Mouse (Mus musculus): ENCODE results near the gene Ptprc. TPM values are rescaled to one million over a fixed set of nuclear protein-coding genes. Genes with fewer than 3 reads are reported as not detected.

Ptprc gene
- polyA plus RNA-seq, 1 experiment from 2014 or later: 0.74 TPM

GRCm38 (mm10) chr1:138158236-138158635 lies 17.3 kb downstream of the Ptprc start:
- WGBS: 8% methylated on average over 3 of the region's 3 CpGs
- Histone ChIP-seq H3K4me1 (ENCODE audit: control insufficient read depth, insufficient read depth, low read length) (no peaks in the 10 kb centered on the region), H3K4me3 (ENCODE audit: low read depth, low read length) (no peak overlapping the region), H3K27me3 (replicated peaks; ENCODE audit: control insufficient read depth, insufficient read depth, low read length) (no peaks in the 10 kb centered on the region), H3K4me2 (ENCODE audit: low read length) (no peak overlapping the region), H3K9me3 (replicated peaks; ENCODE audit: control insufficient read depth, low read length) (no peaks in the 10 kb centered on the region), H3K36me3 (ENCODE audit: control insufficient read depth, insufficient read depth, low read length) (no peaks in the 10 kb centered on the region), H3K9ac (ENCODE audit: low read length) (no peak overlapping the region), H3K27ac (ENCODE audit: low read depth, low read length) (no peak overlapping the region)
- ATAC-seq (peak; percentile 76; the same call in 1 of the 2 replicates), DNase-seq (ENCODE audit: low spot score) (peak; percentile 58)

GRCm38 (mm10) chr1:138157709-138158108 lies 17.8 kb downstream of the Ptprc start:
- Histone ChIP-seq H3K4me1 (ENCODE audit: control insufficient read depth, insufficient read depth, low read length) (no peaks in the 10 kb centered on the region), H3K9me3 (replicated peaks; ENCODE audit: control insufficient read depth, low read length) (no peaks in the 10 kb centered on the region), H3K27me3 (replicated peaks; ENCODE audit: control insufficient read depth, insufficient read depth, low read length) (no peaks in the 10 kb centered on the region), H3K4me3 (ENCODE audit: low read depth, low read length) (no peak overlapping the region), H3K4me2 (ENCODE audit: low read length) (no peak overlapping the region), H3K27ac (ENCODE audit: low read depth, low read length) (no peak overlapping the region), H3K9ac (ENCODE audit: low read length) (no peak overlapping the region), H3K36me3 (ENCODE audit: control insufficient read depth, insufficient read depth, low read length) (no peaks in the 10 kb centered on the region)
- WGBS: 58% methylated on average over 2 of the region's 2 CpGs
- ATAC-seq (no peak), DNase-seq (ENCODE audit: low spot score) (no peak)

- no peak overlapping the region for H3K27ac ChIP-seq (ENCODE audit: low read depth, low read length)
- DNase-seq (ENCODE audit: low spot score) (no peak), ATAC-seq (no peak)
- no peaks in the 10 kb centered on the region for H3K4me1 ChIP-seq (ENCODE audit: control insufficient read depth, insufficient read depth, low read length)
- H3K36me3 ChIP-seq (ENCODE audit: control insufficient read depth, insufficient read depth, low read length): no peaks in the 10 kb centered on the region
- H3K4me2 ChIP-seq (ENCODE audit: low read length): no peak overlapping the region
- H3K4me3 ChIP-seq (ENCODE audit: low read depth, low read length): no peak overlapping the region
- no peaks in the 10 kb centered on the region for H3K9me3 ChIP-seq (replicated peaks; ENCODE audit: control insufficient read depth, low read length)
- no peaks in the 10 kb centered on the region for H3K27me3 ChIP-seq (replicated peaks; ENCODE audit: control insufficient read depth, insufficient read depth, low read length)
- WGBS: 86% methylated on average over 3 of the region's 3 CpGs
- no peak overlapping the region for H3K9ac ChIP-seq (ENCODE audit: low read length)
Measured at GRCm38 (mm10) chr1:138157008-138157407, 18.5 kb downstream of the Ptprc start.

- no peak for DNase-seq (ENCODE audit: low spot score)
Measured at GRCm38 (mm10) chr1:138154185-138154785, 21.2 kb downstream of the Ptprc start.

GRCm38 (mm10) chr1:138153126-138153525 lies 22.4 kb downstream of the Ptprc start:
- peaks cover 6% of the 10 kb centered on the region for H3K4me1 ChIP-seq (ENCODE audit: control insufficient read depth, insufficient read depth, low read length)
- ATAC-seq: no peak
- DNase-seq (ENCODE audit: low spot score): no peak
- no peaks in the 10 kb centered on the region for H3K36me3 ChIP-seq (ENCODE audit: control insufficient read depth, insufficient read depth, low read length)
- H3K27me3 ChIP-seq (replicated peaks; ENCODE audit: control insufficient read depth, insufficient read depth, low read length): no peaks in the 10 kb centered on the region
- H3K9me3 ChIP-seq (replicated peaks; ENCODE audit: control insufficient read depth, low read length): no peaks in the 10 kb centered on the region
- no peak overlapping the region for H3K9ac ChIP-seq (ENCODE audit: low read length)
- no peak overlapping the region for H3K27ac ChIP-seq (ENCODE audit: low read depth, low read length)
- 92% methylated on average over 4 of the region's 4 CpGs for WGBS
- H3K4me2 ChIP-seq (ENCODE audit: low read length): no peak overlapping the region
- H3K4me3 ChIP-seq (ENCODE audit: low read depth, low read length): no peak overlapping the region

More at GRCm38 (mm10) chr1:138154185-138154785, 21.2 kb downstream of the Ptprc start:
- Histone ChIP-seq H3K9me3 (replicated peaks; ENCODE audit: control insufficient read depth, low read length) (no peaks in the 10 kb centered on the region), H3K4me1 (ENCODE audit: control insufficient read depth, insufficient read depth, low read length) (no peaks in the 10 kb centered on the region), H3K9ac (ENCODE audit: low read length) (no peak overlapping the region), H3K4me2 (ENCODE audit: low read length) (no peak overlapping the region), H3K27ac (ENCODE audit: low read depth, low read length) (no peak overlapping the region), H3K36me3 (ENCODE audit: control insufficient read depth, insufficient read depth, low read length) (no peaks in the 10 kb centered on the region), H3K27me3 (replicated peaks; ENCODE audit: control insufficient read depth, insufficient read depth, low read length) (no peaks in the 10 kb centered on the region), H3K4me3 (ENCODE audit: low read depth, low read length) (no peak overlapping the region)
- 68% methylated on average over 1 of the region's 1 CpGs for WGBS
- ATAC-seq: no peak

- H3K27me3 ChIP-seq (replicated peaks; ENCODE audit: control insufficient read depth, insufficient read depth, low read length): no peaks in the 10 kb centered on the region
- H3K4me1 ChIP-seq (ENCODE audit: control insufficient read depth, insufficient read depth, low read length): peaks cover 6% of the 10 kb centered on the region
- no peak overlapping the region for H3K4me2 ChIP-seq (ENCODE audit: low read length)
- no peak overlapping the region for H3K9ac ChIP-seq (ENCODE audit: low read length)
- WGBS: 40% methylated on average over 4 of the region's 4 CpGs
- no peak overlapping the region for H3K4me3 ChIP-seq (ENCODE audit: low read depth, low read length)
- peak; percentile 49 for DNase-seq (ENCODE audit: low spot score)
- H3K9me3 ChIP-seq (replicated peaks; ENCODE audit: control insufficient read depth, low read length): no peaks in the 10 kb centered on the region
- 0 out of 2 replicates have a peak overlapping the region, but pooled peaks have one; percentile 22 for H3K27ac ChIP-seq (ENCODE audit: low read depth, low read length)
- peak; percentile 61; the same call in 1 of the 2 replicates for ATAC-seq
- H3K36me3 ChIP-seq (ENCODE audit: control insufficient read depth, insufficient read depth, low read length): no peaks in the 10 kb centered on the region
Measured at GRCm38 (mm10) chr1:138148844-138149243, 26.7 kb downstream of the Ptprc start.

GRCm38 (mm10) chr1:138145571-138145970 lies 29.9 kb downstream of the Ptprc start:
- Histone ChIP-seq H3K9ac (ENCODE audit: low read length) (no peak overlapping the region), H3K27ac (ENCODE audit: low read depth, low read length) (no peak overlapping the region), H3K9me3 (replicated peaks; ENCODE audit: control insufficient read depth, low read length) (no peaks in the 10 kb centered on the region), H3K36me3 (ENCODE audit: control insufficient read depth, insufficient read depth, low read length) (no peaks in the 10 kb centered on the region), H3K4me3 (ENCODE audit: low read depth, low read length) (no peak overlapping the region), H3K27me3 (replicated peaks; ENCODE audit: control insufficient read depth, insufficient read depth, low read length) (no peaks in the 10 kb centered on the region), H3K4me1 (ENCODE audit: control insufficient read depth, insufficient read depth, low read length) (peaks cover 6% of the 10 kb centered on the region), H3K4me2 (ENCODE audit: low read length) (no peak overlapping the region)
- 28% methylated on average over 2 of the region's 2 CpGs for WGBS
- DNase-seq (ENCODE audit: low spot score): no peak
- ATAC-seq: no peak

- Histone ChIP-seq H3K27ac (ENCODE audit: low read depth, low read length) (no peak overlapping the region), H3K9me3 (replicated peaks; ENCODE audit: control insufficient read depth, low read length) (no peaks in the 10 kb centered on the region), H3K9ac (ENCODE audit: low read length) (no peak overlapping the region), H3K27me3 (replicated peaks; ENCODE audit: control insufficient read depth, insufficient read depth, low read length) (no peaks in the 10 kb centered on the region), H3K4me3 (ENCODE audit: low read depth, low read length) (no peak overlapping the region), H3K36me3 (ENCODE audit: control insufficient read depth, insufficient read depth, low read length) (no peaks in the 10 kb centered on the region), H3K4me2 (ENCODE audit: low read length) (no peak overlapping the region), H3K4me1 (ENCODE audit: control insufficient read depth, insufficient read depth, low read length) (peaks cover 6% of the 10 kb centered on the region)
- DNase-seq (ENCODE audit: low spot score): no peak
- ATAC-seq: no peak
- WGBS: 81% methylated on average over 3 of the region's 3 CpGs
Measured at GRCm38 (mm10) chr1:138145148-138145547, 30.4 kb downstream of the Ptprc start.

- ATAC-seq: no peak
- WGBS: 90% methylated on average over 5 of the region's 5 CpGs
- H3K9ac ChIP-seq (ENCODE audit: low read length): no peak overlapping the region
- no peaks in the 10 kb centered on the region for H3K9me3 ChIP-seq (replicated peaks; ENCODE audit: control insufficient read depth, low read length)
- no peaks in the 10 kb centered on the region for H3K36me3 ChIP-seq (ENCODE audit: control insufficient read depth, insufficient read depth, low read length)
- H3K4me3 ChIP-seq (ENCODE audit: low read depth, low read length): no peak overlapping the region
- H3K27me3 ChIP-seq (replicated peaks; ENCODE audit: control insufficient read depth, insufficient read depth, low read length): no peaks in the 10 kb centered on the region
- no peak overlapping the region for H3K27ac ChIP-seq (ENCODE audit: low read depth, low read length)
- DNase-seq (ENCODE audit: low spot score): no peak
- no peak overlapping the region for H3K4me2 ChIP-seq (ENCODE audit: low read length)
- peaks cover 6% of the 10 kb centered on the region for H3K4me1 ChIP-seq (ENCODE audit: control insufficient read depth, insufficient read depth, low read length)
Measured at GRCm38 (mm10) chr1:138144365-138144764, 31.1 kb downstream of the Ptprc start.
